Mouse (Mus musculus): Measurements from ENCODE around the gene Kif3b. TPM values are rescaled to one million over a fixed set of nuclear protein-coding genes. Genes with fewer than 3 reads are reported as not detected.
A peak's percentile ranks its signal among the peaks of the same experiment; 100 is the strongest.
"Not testable (repeated sequence)": the region's sequence is repeated elsewhere in the genome, so short reads cannot be mapped to it uniquely, and the experiment has no call there.

Gene Kif3b
- total RNA-seq, 2 experiments from 2014 or later, result 54.2 to 54.8 TPM

- peak in 1 of 2 experiments; percentile 12 for DNase-seq (ENCODE audit: low spot score in 2 of 2)
These were observed 53.8 kb downstream of the Kif3b start for GRCm38 (mm10) chr2:153345071-153345453.

DNA sequence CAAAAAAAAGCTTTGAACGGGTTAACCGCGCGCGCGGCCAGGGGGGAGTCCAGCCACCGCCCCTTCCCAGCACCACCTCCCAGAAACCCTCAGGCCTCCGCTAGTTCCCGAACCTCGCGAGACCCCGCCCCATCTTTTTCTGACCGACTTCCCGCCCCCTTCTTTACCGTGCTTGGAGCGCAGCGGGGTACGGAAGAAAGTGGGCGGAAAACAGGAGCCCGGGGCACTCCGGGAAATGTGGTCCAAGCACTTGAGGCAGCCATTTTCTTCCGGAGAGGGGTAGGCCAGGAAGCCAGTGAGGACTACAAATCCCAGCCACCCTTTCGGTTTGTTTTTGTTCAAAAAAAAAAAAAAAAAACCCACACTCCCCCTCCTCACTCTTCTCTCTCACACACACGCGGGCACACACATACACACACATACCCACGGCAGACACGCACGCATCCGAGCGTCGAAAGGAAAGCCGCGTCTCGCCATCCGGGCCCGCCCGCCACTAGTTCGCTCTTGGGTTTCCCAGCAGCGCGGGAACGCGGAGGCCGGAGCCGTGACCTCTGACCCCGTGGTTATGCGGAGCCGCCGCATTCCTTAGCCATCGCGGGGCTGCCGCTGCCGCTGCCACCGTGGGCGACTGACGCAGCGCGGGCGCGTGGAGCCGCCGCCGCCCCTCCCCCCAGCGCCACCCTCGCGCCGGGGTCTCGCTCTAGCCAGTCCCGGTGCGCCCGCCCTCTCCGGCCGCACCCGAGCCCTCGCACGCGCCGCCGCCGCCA is 54.4 kb downstream of the Kif3b start, which contains the start of gene Asxl1:
TSS of gene Asxl1 (plus strand) at position 376 of the 767 bp plus-strand sequence.
- DNase-seq (ENCODE audit: low spot score in 2 of 2), result peak; percentile 95 to 96

DNA sequence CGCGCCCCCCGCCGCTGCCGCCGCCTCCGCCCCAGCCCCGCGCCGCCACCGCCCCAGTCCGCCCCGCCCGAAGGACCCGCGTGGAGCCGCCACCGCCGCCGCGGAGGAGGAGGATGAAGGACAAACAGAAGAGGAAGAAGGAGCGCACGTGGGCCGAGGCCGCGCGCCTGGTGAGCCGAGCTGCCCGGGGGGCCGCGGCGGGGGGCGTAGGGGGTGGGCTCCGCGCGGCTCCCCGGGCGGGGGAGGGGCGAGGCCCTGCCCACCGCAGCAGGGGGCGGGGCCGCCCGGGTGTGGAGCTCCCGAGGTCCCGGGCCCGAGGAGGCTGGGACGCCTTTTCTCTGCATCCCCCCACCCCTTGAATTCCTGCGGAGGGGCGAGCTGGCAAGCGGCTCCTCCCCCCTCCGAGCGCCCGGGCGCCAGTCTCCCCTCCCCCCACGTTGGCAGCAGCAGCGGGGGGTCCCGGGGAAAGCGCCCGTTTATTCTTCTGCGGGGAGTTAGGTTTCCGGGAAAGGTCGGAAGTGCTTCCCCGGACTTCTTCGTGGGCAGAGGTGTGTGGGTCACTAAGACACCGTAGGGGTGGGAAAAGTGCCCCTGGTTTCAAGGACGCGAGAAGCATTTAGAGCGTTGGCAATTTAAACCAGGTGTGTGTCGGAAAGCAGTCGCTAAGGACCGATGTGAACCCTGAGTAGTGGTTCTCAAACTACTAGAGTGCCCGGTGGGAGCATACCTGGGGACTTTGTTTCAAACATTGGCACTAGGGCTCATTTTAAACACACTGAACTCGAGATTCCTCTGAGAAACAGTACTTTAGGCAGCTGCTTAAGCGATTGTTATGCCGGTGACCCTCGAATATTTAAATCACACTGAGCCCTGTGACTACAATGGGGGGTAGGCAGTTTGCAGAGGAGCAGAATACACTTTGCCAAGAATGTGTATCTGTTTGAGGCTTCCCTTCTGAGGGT is 55.3 kb downstream of the Kif3b start:
- peak in 1 of 2 experiments; percentile 41 for DNase-seq (ENCODE audit: low spot score in 2 of 2)

DNA sequence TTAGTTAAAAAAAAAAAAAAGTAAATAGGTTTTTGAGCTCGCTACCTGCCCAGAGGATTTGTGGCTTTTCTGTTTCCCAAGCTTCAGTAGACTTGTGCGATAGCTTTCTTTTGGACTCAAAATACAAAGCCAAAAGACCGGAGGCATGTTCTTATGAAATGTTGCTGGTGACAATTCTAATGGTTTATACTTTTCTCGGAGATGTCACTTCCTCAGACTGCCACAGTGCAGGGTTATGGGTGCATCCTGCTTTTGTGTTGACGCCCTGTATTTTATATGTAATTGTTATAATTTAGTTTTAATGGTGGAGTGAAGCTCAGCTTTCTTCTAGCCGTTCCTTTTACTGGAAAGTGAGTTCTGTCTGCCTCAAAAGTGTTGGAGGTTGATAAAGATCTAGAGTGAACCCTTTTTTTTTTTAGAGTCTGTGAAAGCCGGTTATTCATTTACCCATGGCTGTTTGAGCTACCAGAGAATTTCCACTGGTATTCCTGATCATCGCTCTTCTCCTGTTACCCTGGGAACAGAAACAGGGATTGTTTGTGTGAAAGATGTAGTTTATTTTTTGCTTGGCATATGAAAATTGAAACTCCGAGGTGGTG is 56.1 kb downstream of the Kif3b start:
- peak in 1 of 2 experiments; percentile 21 for DNase-seq (ENCODE audit: low spot score in 2 of 2)

GRCm38 (mm10) chr2:153348100-153348831 is 57.1 kb downstream of the Kif3b start:
- DNase-seq (ENCODE audit: low spot score in 2 of 2), result no peak

- DNase-seq (ENCODE audit: low spot score in 2 of 2), result no peak
These were observed 59.5 kb downstream of the Kif3b start for GRCm38 (mm10) chr2:153350552-153351181.

GRCm38 (mm10) chr2:153354648-153355047 is 63.4 kb downstream of the Kif3b start:
- DNase-seq (ENCODE audit: low spot score in 2 of 2), result no peak

- no peak for DNase-seq (ENCODE audit: low spot score in 2 of 2)
These were observed 65.6 kb downstream of the Kif3b start for GRCm38 (mm10) chr2:153356784-153357183.

DNA sequence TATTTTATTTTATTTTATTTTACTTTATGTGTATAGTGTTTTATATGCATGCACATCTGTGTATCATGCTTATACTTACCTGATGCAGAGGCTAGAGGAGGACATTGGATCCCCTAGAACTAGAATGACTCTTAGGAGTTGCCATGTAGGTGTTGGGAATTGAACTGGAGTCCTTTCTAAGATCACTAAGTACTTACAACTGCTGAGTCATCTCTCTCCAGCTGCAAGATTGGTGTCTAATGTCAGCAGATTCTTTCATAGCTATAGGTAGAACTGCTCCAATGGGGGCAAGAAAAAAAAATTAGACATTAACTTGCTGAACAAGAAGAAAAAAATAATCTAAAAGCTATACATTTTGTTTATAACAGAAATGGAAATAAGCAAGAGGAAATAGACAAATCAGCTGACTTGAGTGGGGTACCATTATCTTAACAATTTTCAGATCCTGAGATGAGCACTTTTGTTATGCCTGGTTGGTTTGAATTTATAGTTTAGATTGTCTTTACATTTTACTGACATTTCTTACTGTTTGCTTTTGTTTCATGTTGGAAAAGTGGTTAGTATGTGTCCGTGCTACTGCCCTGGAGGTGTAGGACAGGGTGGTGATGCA is 70.0 kb downstream of the Kif3b start:
- no peak for DNase-seq (ENCODE audit: low spot score in 2 of 2)

DNA sequence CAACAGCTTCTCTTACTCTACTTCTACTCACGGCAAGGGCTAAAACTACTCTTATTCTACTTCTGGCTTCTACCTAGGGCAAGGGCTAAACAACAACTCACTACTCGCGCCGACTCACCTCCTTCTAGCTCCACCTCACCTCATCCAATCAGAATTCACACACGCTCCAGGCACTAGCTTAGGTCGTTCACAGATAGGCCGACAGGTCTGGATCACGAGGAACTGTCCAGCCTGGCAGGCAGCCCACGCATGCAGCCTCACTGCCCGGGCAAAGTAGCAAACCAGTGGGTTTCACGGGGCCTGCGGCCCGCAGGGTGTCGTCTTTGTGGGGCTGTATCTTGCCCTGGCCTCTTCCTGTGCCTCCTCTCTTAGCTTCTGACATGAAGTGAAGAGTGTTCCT is 73.3 kb downstream of the Kif3b start:
- DNase-seq (ENCODE audit: low spot score in 2 of 2), result not testable (repeated sequence)

DNA sequence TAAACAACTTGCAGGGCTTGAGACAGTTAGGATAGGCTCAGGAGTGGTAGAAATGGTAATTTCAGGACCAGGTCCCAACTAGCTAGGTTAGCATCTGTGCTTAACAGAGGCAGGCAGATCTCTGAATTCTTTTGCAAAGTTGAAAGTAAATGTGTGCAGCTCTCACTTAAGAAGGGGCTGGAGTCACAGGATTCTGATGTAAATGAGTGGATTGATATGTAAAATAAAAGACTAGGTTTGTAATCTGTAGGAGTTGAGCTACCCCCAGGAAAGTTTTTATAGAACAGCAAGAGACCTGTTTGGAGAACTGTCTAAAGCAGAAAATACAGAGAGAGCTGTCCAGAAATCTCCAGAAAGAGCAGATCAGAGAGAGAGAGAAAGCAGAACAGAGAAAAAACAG is 79.7 kb downstream of the Kif3b start:
- DNase-seq (ENCODE audit: low spot score in 2 of 2), result no peak

DNA sequence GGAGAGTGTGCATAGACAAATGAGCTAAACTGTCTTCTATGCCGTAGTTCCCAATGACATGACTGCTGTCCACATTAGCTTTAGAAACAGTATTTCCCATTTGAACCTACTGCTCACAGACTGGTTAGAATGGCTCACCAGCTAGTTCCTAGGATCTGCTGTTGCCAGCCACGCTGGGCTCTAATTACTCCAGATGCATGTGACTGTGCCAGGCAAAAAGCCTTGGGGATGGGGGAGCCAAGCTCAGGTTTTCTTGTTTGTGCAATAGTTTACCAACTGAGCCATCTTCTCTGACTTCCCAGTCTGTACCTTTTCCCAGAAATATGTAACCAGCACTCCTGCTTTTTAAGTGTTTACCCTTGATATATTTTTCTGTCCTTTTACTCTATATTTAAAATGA is 84.2 kb downstream of the Kif3b start:
- no peak for DNase-seq (ENCODE audit: low spot score in 2 of 2)

- DNase-seq (ENCODE audit: low spot score in 2 of 2), result no peak
These were observed 89.3 kb downstream of the Kif3b start for GRCm38 (mm10) chr2:153380479-153380878.

Other genes starting within 250 kb of the Kif3b start
- 1 to 10 TPM; 2.2 to 3.1 TPM for gene Ccm2l, start 225.5 kb upstream of the Kif3b start, total RNA-seq (2021)
- gene Hck, start 182.9 kb upstream of the Kif3b start, total RNA-seq (2021), result 1 to 10 TPM; 1.5 to 2.0 TPM
- 10 to 100 TPM; 83.4 to 93.9 TPM for gene Tm9sf4, start 130.1 kb upstream of the Kif3b start, total RNA-seq (2021)
- gene Tspyl3, start 66.0 kb upstream of the Kif3b start, total RNA-seq (2021), result 10 to 100 TPM; 20.7 to 21.7 TPM
- gene Plagl2, start 50.0 kb upstream of the Kif3b start, total RNA-seq (2021), result 1 to 10 TPM; 5.9 TPM
- 10 to 100 TPM; 15.4 to 15.8 TPM for gene Pofut1, start 49.9 kb upstream of the Kif3b start, total RNA-seq (2021)
- gene Asxl1, start 54.4 kb downstream of the Kif3b start, total RNA-seq (2021), result 10 to 100 TPM; 30.3 to 31.7 TPM
- gene 4930404H24Rik, start 201.4 kb downstream of the Kif3b start, total RNA-seq (2021), result not detected
- gene Nol4l, start 238.6 kb downstream of the Kif3b start, total RNA-seq (2021), result 10 to 100 TPM; 46.5 to 48.1 TPM